Mouse (Mus musculus) layer of hippocampus, postnatal 10 days (tissue): ENCODE measurements at regions not wholly inside any gene's neighbourhood (a gene's known extent, or its start where the extent isn't known, plus 50 kb on each side); places are given as distances from the start of the nearest gene placed in this dataset.
"Not testable (repeated sequence)": the region's sequence is repeated elsewhere in the genome, so short reads cannot be mapped to it uniquely, and the experiment has no call there.

Experiments
- DNase-seq, 2 experiments: peaks; one replicate each; pipeline ENCODE4 v3.0.0; 2021; ENCODE audit warnings: low spot score in 2 of 2

DNA sequence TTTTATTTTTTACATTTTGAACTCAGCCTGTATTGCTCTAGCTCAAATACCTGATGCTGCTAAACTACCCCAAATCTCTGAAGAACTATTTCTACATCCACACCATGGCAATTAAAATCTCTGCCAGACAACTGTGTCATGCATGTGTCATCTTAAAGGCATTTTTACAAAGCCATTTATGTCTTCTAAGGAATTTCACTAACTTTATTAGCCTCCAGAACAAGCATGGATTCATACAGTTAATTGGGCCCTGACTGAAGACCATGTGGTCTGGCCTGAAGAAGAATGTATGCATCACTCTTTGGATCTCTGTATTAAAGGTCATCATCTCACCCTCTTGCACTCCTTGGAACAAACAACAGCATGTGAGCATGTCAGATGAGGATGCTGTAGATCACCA, 593.5 kb downstream of the Efna5 start:
- DNase-seq = no peak

DNA sequence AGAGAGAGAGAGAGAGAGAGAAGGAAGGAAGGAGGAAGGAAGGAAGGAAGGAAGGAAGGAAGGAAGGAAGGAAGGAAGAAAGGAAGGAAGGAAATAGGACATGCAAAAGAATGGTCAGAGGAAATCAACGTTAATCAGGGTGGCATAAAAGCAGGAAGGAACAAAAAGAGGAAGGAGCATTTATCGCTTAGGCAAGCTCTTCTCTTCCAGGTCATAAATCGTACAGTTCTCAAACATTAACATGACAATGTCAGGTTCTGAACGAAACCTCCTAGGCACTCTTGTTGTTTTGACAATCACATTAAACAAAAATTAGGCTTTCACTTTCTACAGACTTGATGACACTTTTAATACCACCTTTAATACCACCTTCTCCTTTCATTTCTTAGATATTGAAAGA, 594.0 kb downstream of the Efna5 start:
- DNase-seq = no peak

DNA sequence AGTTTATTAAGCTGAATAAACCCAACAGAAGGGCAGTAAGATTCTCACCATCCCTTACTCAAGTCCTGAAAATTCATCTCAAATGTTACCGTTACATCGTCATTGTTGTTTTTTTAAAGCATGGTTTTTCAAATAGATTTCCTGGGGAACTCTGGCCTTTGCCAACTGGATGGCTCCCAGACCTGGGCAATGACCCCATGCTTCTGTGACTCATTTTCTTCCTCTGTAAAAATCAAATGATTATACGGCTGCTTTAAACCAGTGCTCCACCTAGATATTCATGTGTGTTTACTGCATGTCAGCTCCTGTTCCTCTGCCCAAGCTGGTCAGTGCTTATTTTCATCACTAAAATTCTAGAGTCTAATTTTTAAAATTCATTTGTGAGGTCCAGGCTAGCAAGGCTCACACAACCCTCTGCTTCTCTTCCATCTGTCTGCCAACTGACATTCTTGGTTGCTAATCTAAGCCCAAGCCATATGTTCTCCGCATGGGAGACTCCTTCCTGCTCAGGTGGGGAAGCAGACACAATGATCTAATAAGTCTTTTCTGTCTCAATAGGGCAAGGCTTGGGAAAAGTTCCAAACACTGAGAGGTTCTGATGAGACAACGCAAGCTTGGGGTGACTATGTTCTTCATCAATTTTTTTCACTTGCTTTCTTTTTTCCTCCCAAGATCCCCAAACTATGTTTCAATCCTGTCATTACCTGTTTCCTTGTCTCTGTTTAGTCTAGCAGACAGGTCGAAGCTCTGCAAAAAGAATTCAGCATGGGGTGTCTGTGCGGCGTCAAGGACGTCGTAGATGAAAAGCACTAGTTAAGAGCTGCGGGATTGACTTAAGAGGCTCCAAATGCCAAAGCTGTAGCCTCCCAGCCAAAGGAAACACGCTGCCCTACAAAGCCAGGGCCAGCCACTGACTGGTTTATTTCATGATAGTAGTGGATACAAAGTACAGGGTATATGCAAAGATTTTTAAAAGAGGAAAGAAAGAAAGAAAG, 594.7 kb downstream of the Efna5 start:
- no peak for DNase-seq

DNA sequence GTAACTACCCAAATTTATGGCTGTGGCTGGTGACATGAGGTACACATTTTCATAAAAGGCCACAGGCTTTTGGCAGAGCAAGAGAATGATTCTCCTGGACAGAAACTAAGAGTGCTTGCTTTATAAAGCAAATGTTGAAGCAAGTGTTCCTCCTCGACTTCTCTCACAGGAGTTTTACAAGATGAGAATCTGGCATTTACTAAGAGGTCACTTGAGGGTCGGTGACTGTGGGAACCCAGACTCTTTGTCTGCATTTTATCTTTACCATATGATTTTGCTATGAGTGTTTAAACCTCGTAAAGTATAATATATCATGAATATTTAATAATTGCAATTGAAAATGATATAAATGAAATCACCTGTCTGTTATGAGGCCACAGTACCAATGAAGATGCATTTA, 600.9 kb downstream of the Efna5 start:
- no peak for DNase-seq

DNA sequence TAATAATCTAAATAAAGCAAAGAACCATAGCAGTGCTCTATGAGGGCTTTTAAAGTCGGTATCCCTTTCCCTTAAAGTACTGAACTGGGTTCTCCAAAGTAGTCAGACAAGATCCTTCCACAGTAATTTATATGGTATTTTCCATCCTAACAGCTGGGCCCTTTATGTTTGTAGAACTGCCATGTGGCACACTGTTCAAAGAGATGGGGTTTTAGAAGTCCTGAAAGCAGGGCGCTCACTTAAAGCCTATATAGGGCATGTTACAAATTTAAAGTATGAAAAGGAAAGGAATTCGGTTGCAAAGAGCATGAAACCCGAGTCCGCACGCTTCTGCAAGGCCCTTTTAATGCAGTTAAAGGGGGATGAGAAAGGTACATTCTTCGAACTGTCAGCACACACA, 609.7 kb downstream of the Efna5 start:
- DNase-seq = no peak

DNA sequence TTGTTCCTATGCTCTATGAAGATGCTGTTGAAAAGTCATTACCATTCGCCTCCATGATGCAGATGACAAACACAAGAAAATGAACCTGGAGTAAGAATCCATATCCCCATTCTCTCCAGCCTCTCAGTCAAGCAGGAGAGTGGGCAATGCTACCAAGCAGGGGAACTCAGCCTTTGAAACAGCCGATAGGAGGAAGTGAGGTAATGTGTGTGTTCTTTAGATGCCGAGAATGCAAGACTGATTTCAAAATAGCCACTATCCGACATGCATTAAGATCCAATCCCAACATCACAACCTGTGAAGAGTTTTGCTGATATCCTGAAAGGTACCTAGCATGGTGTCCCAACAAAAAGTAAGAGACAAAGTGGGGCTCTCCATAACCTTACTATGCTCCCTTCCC, 611.8 kb downstream of the Efna5 start:
- no peak for DNase-seq

DNA sequence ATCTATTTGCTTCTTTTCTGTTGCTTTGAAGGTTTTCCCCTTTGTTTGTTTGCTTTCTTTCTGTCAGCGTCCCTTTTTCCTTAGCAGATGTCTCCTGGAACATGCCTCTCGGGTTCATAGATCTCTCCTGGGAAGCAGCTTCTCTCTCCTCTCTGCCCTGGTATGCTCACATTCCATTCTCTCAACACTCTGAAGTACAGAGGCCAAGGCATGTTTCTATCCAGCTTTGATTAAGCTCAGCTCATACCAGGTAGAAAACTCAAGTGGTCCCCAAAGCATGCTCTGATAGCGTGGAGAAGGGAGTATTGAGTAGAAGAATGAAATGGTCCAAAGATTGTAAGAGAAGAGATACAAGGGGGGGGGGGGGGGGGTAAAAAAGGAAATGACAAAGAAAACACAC, 627.7 kb downstream of the Efna5 start:
- no peak for DNase-seq

DNA sequence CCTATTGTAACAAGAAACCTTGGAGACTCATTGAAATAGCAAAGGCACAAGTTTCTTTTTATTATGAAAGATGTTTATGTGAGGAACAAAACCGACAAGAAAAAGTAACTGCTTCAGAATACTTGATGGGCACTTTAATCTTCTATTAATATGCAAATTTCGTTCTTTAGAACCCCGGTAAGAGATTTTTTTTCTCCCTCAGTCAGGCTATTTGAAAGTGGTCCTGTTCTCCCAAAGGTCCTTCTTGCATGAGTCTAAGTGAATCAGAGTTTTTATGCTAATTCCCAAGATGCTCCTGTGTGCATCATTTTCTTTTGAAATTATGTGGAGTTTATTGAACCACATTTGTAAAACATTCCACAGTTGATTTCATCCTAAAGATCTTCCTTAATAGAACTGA, 633.1 kb downstream of the Efna5 start:
- no peak for DNase-seq

DNA sequence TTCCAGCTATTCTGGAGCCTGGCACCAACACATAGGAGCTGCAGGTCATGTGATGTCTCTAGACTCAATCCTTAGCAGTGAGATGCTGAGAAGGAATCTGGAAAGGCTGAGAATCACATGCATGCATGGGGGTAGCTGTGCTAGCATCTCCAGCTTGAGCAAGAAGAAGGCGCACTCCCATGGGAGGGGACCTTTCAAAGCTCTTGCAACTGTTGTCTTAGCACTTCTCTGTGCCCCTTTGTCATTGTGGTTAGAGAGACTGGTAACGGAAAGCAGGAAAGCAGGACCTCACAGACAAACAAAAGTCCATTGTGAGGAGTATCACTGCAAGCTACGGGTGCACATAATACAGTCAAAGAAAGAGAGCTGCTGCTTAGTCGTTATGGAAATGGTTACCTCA, 634.5 kb downstream of the Efna5 start:
- no peak for DNase-seq

DNA sequence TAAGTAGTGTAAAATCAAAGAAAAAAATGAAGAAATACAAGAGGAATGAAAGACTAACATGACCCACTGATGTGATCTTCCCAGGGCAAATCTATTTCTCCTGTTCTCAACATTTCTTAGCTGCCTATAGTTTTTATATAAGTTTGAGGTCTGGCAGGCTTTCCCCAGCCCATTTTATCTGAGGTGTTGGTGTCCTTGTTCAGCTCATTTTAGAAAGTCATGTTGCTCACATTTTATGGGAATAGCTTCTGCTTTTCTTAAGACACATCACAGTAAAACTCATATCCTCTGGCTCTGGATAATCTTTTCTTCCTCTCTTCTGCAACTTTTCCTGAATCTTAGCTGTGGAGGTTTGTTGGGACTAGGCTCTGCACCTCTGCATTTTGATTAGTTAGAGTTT, 650.2 kb downstream of the Efna5 start:
- DNase-seq = no peak

DNA sequence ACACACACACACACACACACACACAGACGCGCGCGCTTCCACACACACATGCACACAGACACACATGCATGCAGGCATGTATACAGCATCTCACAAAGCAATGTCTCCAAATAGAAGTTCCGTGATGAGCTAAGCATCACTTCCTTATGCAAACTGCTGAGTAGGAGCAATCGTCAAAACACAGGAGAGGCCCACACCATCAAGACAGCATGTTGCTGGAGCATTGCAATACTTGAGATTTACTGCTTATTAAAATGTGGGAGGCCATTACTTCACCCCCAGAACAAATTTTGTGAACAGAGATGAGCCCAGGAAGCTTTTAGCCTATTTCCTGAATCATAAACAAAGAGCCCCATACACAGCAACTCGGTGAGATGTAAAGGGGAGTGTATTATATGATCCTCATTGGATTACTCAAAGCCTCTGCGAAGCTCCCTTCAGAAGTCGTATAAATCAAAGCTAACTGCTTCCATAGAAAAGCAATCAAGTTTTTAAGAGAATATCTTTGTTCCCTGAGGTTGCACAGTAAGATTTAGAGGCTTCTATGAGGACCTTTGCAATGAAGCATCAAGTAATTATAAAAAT, 670.6 kb downstream of the Efna5 start:
- no peak for DNase-seq

DNA sequence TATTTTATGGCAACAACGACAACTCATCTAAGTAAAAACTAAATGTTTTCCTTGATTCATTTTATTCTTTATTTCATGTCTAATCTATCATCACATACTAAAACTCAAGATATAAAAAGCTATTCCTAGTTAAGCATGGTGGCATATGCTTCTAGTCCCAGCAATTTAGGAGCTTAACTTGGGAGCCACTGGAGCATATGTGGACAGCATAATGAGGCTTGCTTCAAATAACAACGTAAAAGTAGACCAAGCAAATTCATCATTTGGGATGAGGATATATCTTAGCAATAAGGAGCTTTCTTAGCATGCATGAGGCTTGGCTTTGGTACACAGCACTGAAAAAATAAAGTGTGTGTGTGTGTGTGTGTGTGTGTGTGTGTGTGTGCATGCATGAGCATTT, 678.5 kb downstream of the Efna5 start:
- DNase-seq = no peak

DNA sequence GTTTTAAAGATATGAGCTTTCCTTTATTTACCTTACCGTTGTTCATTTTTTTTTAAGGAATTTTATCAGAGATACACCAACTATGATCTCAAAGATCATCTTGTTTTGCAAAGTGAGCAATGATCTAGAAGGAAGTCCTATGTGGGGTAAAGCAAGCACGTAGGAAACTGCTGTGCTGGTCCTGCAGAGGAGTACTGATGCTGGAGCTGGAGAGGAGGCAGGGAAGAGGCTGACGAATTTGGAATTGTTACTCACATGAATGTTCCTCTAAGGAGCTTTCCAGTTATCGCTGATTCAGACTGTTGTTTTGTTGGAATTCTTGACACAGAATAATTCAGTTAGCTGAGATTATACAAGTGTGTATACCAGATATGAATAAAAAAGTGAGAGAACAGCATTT, 680.6 kb downstream of the Efna5 start:
- no peak for DNase-seq

DNA sequence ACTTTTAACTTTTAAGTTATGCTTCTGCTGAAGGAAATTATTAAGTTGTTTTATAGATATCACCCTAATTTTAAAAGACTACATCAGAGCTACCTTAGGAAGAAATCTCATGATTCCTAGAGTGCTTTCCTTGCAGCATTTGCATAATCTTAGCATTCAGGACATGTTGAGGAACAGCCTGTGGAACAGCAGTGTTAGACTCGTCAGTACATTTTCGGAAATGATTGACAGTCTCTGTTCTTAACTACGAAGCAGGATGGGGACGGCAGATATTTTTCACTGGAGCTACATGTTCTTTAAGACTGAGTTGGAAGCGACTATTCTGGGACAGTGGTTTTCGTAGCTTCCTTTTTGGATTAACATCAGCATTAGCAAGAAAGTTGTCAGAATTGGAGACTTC, 681.6 kb downstream of the Efna5 start:
- no peak for DNase-seq

DNA sequence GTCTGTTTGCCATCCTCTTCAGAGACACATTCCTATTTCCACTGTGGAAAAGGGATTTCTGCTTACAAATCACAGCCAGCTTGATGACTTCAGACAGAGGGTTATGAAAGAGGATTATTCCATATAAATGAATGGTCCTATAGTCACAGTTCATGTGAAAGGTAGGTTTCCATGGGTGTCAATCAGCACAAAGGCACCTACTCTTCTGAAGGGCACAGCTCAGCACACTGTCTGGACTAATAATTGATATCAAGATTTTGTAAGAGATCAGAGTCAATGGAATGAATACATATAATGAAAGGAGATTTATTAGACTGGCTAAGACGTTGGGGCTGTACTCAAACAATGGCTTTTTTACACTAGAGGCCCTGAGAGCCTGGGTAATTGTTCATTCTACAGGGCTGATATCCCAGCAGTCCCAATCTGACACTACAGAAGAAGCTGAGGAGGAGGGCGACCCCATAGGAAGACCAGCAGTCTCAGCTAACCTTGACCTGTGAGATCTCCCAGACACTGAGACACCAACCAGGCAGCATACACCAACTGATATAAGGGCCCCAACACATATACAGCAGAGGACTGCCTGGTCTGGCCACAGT, 702.4 kb downstream of the Efna5 start:
- DNase-seq = no peak

DNA sequence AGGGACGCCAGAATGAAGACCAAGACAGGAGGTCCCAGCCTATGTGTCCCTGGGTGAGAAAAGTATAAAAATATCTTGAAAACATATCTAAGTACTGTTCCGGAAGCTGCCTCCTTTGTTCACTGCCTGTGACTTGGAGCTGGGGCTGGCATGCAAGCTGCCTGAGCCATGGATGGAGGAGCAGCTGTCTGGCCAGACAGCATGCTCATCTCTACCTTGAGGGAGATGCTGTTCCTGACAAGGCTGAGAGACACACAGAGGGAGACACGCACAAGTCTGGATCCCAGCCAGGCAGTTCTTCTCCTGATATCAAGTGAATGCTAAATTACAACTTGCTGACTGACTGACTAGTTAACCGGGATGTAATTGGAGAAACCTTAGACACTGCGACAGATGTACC, 704.8 kb downstream of the Efna5 start:
- DNase-seq = no peak

DNA sequence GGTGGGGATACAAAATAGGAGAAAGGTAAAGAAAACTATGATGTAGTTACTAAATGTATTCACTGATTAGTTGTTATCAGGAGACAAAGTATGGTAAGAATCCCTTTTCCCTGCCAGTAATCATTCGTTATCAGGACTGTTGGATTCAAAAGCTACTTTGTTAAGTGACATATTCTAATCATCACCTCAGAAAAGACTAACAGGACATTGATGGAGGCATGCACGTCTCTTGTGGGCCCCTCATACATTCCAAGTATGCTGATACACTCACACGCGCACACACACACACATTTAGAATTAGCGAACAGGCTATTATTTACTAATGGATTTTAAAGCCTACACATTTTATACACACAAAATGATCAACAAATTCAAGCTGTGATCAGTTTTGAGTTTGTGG, 708.8 kb downstream of the Efna5 start:
- no peak for DNase-seq

DNA sequence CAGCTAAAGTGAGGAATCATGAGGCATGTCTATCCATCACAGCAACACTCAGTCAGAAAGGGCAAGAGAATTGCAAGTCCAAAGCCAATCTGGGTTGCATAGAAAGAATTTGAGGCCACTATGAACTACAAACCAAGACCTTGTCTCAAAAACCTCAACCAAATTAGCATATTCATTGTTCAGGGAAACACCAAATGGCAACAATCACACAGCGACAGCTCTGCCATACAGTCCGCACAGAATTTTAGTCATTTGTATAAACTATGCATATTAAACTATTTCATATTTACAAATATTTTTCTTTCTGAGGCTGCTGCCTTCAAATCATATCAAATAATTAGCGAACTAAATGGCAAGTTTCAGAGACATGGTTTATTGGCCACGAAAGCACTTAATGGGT, 709.6 kb downstream of the Efna5 start:
- DNase-seq = no peak

DNA sequence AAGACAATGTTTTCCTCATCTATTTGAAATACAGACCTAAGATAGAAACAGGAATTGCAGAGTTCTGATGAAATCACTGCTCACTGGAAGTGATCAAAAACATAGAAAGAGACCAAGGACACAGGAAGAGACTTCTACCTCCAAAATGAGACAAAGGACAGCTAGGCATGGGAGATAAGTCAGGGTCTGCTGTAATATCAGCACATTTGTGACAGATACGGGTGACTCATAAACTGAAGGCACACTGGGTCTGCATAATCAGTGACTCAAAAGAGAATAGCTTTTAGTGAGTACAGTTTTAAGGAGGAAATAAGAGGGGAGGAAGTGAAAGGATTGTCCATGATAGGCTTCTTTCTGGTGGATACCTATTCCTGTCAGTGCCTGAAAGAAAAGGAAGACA, 719.7 kb downstream of the Efna5 start:
- DNase-seq = no peak

DNA sequence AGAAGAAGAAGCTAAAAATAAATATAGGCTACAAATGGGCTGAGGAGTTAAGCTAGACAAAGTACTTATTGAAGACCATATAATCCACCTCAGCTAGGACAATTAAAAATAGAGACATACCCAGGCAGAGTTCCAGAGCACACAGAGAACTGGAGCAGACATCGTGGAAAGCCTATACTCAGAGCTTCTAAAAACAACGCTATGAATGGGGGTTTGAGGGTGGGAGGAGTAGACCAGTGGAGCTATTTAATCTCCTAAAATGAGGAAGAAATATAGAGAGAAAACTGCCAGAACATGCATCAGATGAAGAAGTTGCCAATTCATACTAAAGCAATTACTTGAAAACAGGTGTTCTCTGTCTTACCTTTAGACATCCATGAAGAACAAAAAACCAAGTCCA, 720.8 kb downstream of the Efna5 start:
- no peak for DNase-seq

DNA sequence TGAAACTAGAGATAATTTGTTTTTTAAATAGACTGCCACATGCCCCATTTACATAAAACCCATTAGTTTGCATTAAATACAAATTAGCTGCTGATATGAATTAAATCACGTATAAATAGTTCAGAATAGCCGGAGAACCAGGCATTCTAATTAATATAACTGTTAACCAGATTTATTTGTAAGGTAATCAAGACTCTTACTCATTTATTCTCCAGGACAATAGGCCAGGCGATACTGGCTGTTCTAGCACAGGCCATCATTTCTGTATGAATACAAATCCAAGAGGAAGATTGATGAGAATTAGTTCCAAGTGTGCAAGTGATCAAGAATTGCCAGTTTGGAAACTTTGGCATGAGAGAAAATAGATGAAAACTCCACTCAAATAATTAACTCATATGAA, 746.1 kb downstream of the Efna5 start:
- DNase-seq = no peak

DNA sequence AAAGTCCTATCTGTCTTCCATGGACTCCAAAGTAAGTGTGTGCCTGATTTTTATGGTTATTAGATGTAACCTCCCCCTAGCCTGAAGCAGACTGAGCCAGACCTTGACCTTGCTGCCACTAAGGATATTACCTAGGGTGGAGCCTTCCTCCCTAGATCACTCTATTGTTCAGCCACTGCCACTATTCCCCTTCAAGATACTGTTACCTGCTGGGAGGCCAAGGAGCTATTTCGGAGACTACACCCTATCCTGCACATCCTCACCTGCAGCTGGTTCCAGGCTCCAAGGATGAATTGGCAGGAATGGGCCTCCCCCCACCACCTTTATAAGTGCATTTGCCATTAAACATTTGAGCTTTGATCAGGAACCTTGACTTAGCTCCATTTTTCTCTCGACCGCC, 769.4 kb downstream of the Efna5 start:
- DNase-seq = not testable (repeated sequence)

DNA sequence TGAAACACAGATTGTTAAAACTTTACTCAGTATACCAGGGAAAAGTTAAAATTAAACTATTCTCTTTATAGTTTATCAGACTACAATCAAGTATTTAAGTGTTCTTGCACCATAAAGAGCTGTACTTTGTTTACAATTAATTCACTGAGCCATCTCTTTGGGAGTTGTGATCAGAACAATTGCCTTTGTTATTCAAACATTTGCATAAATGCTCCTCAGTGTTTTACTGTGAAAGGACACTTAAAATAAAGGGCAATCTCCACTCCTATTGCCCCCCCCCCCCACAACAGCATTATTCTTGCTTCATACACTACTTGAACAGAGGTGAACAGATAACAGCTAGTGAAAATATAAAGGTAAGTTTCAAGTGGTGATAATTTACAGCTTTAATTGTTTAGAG, 772.1 kb downstream of the Efna5 start:
- DNase-seq = no peak
